Mouse (Mus musculus): ENCODE data around the gene Grsf1.

DNA sequence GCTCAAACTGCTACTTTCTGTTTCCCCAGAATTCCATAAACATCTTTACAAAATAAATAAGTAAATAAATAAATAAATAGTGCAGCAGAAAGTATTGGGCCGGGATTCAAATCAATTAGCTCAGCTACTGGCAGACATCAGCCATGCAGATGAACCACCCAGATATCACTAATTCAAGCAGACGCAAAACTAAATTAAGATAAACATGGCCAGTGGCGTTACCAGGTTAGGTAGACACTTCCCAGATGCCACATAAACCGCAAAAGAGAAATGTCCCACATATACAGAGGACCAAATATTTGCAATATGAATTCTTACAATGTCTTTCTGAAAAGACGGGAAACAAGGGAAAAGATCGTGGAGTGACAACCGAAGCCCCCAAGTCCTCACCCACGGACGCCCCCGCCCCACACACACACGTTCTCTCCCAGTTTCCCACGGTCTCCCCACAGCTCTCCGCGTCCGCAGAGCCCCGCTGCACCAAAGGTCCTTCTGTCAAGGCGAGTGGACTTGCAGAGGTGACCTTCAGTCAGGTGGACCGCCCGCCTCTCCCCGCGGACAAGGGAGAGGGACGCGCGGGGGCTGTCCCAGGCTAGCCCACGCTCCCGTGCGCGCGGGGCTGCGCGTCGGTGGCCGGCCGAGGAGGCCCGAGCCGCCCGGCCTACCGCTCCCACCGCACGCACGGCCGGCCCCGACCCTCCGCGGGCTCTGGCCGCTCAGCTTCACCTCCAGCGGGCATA is 1.1 kb downstream of the Grsf1 start:
- TF ChIP-seq CTCF (IDR thresholded peaks at IDR 0.05; ENCODE audit: borderline replicate concordance, extremely low read depth, insufficient read depth, insufficient read length) (no peak), POLR2A (IDR thresholded peaks at IDR 0.05; ENCODE audit: borderline replicate concordance, extremely low read depth, insufficient read depth, insufficient read length, poor library complexity, severe bottlenecking) (no peak)

Data from brain, embryonic 14.5 days (tissue).